In genomic region chr1:138662342-138662741, GRCm38 (mm10) we compare ENCODE assay signal across 27 mouse cellular contexts. TPM values are rescaled to one million over a fixed set of nuclear protein-coding genes. Genes with fewer than 3 reads are reported as not detected.
A peak's percentile ranks its signal among the peaks of the same experiment; 100 is the strongest.
DNase-seq lines count a peak whose midpoint lies in the region; ATAC-seq and TF ChIP-seq lines count a peak whose summit lies in the region.
"Had no signal": no experiment of that assay in that cellular context is flagged by ENCODE, and none has a peak within 500 bp of the region (broad histone marks: within the 10 kb centered on the region; RNA-seq: fewer than 3 reads in every experiment).

No protein-coding gene starts in this region.

- TF ChIP-seq CTCF in brain, embryonic 14.5 days (IDR thresholded peaks at IDR 0.05; ENCODE audit: borderline replicate concordance, extremely low read depth, insufficient read depth, insufficient read length): no peak
- no peak for TF ChIP-seq CTCF in hindbrain, postnatal 0 days (IDR thresholded peaks at IDR 0.05; ENCODE audit: low read depth)

- no peak overlapping the region for H3K4me3 ChIP-seq in midbrain, embryonic 12.5 days
- H3K4me3 ChIP-seq in midbrain, embryonic 10.5 days: no peak overlapping the region
- no peak overlapping the region for H3K4me3 ChIP-seq in hindbrain, postnatal 0 days (ENCODE audit: low read length)
- no peak overlapping the region for H3K4me3 ChIP-seq in neural tube, embryonic 14.5 days (ENCODE audit: low read depth, low read length)
- H3K4me3 ChIP-seq: embryonic facial prominence, embryonic 10.5 days; embryonic facial prominence, embryonic 15.5 days; kidney, embryonic 15.5 days; limb, embryonic 13.5 days; lung, embryonic 15.5 days; megakaryocyte, embryonic 14.5 days; stomach, embryonic 15.5 days had no signal

- no peaks in the 10 kb centered on the region for H3K4me1 ChIP-seq in midbrain, embryonic 12.5 days
- H3K4me1 ChIP-seq in midbrain, embryonic 10.5 days: no peaks in the 10 kb centered on the region
- no peaks in the 10 kb centered on the region for H3K4me1 ChIP-seq in hindbrain, postnatal 0 days (ENCODE audit: insufficient read depth, low read length)
- no peaks in the 10 kb centered on the region for H3K4me1 ChIP-seq in neural tube, embryonic 14.5 days (ENCODE audit: control insufficient read depth, insufficient read depth, low read length)
- H3K4me1 ChIP-seq: embryonic facial prominence, embryonic 10.5 days; embryonic facial prominence, embryonic 15.5 days; kidney, embryonic 15.5 days; limb, embryonic 13.5 days; lung, embryonic 15.5 days; megakaryocyte, embryonic 14.5 days; stomach, embryonic 15.5 days had no signal

- 67% methylated on average over 2 of the region's 2 CpGs for WGBS in midbrain, embryonic 12.5 days
- WGBS in midbrain, embryonic 10.5 days: 78% methylated on average over 2 of the region's 2 CpGs
- WGBS in hindbrain, postnatal 0 days: 24% methylated on average over 2 of the region's 2 CpGs
- 38% methylated on average over 2 of the region's 2 CpGs for WGBS in neural tube, embryonic 14.5 days

- peak; percentile 75; the same call in 1 of the 2 replicates for ATAC-seq in midbrain, embryonic 12.5 days (ENCODE audit: low FRiP score, low read depth)
- no peak for ATAC-seq in hindbrain, postnatal 0 days
- peak; percentile 79; the same call in 1 of the 2 replicates for ATAC-seq in neural tube, embryonic 14.5 days (ENCODE audit: low read depth)
- ATAC-seq: forebrain, embryonic 14.5 days; inflammation-experienced regulatory T-cells, adult 6 months had no signal

- no peaks in the 10 kb centered on the region for H3K27me3 ChIP-seq in midbrain, embryonic 12.5 days
- no peaks in the 10 kb centered on the region for H3K27me3 ChIP-seq in midbrain, embryonic 10.5 days (ENCODE audit: low read depth, poor library complexity, severe bottlenecking)
- H3K27me3 ChIP-seq in hindbrain, postnatal 0 days (ENCODE audit: insufficient read depth, low read length): no peaks in the 10 kb centered on the region
- H3K27me3 ChIP-seq in neural tube, embryonic 14.5 days (ENCODE audit: control insufficient read depth, insufficient read depth, low read length): no peaks in the 10 kb centered on the region
- H3K27me3 ChIP-seq: embryonic facial prominence, embryonic 15.5 days; kidney, embryonic 15.5 days; limb, embryonic 13.5 days; lung, embryonic 15.5 days; megakaryocyte, embryonic 14.5 days; stomach, embryonic 15.5 days had no signal

- H3K9me3 ChIP-seq in midbrain, embryonic 12.5 days: 0 out of 2 replicates have a peak, but pooled peaks cover 3% of the 10 kb centered on the region
- no peaks in the 10 kb centered on the region for H3K9me3 ChIP-seq in midbrain, embryonic 10.5 days (replicated peaks)
- peaks cover 2% of the 10 kb centered on the region; the same call in 1 of the 2 replicates for H3K9me3 ChIP-seq in hindbrain, postnatal 0 days (ENCODE audit: low read length)
- H3K9me3 ChIP-seq in neural tube, embryonic 14.5 days (ENCODE audit: control insufficient read depth, low read length): no peaks in the 10 kb centered on the region
- H3K9me3 ChIP-seq: embryonic facial prominence, embryonic 10.5 days; embryonic facial prominence, embryonic 15.5 days; kidney, embryonic 15.5 days; limb, embryonic 13.5 days; lung, embryonic 15.5 days; stomach, embryonic 15.5 days had no signal

- TF ChIP-seq POLR2A in brain, embryonic 14.5 days (IDR thresholded peaks at IDR 0.05; ENCODE audit: borderline replicate concordance, extremely low read depth, insufficient read depth, insufficient read length, poor library complexity, severe bottlenecking): no peak

- no peaks in the 10 kb centered on the region for H3K36me3 ChIP-seq in midbrain, embryonic 12.5 days
- no peaks in the 10 kb centered on the region for H3K36me3 ChIP-seq in midbrain, embryonic 10.5 days
- H3K36me3 ChIP-seq in hindbrain, postnatal 0 days (ENCODE audit: insufficient read depth, low read length): no peaks in the 10 kb centered on the region
- no peaks in the 10 kb centered on the region for H3K36me3 ChIP-seq in neural tube, embryonic 14.5 days (ENCODE audit: control insufficient read depth, insufficient read depth, low read length)
- H3K36me3 ChIP-seq: embryonic facial prominence, embryonic 10.5 days; embryonic facial prominence, embryonic 15.5 days; kidney, embryonic 15.5 days; limb, embryonic 13.5 days; lung, embryonic 15.5 days; stomach, embryonic 15.5 days had no signal

- H3K9ac ChIP-seq in midbrain, embryonic 12.5 days (replicated peaks): no peak overlapping the region
- H3K9ac ChIP-seq in hindbrain, postnatal 0 days (replicated peaks; ENCODE audit: low read length): no peak overlapping the region
- H3K9ac ChIP-seq in neural tube, embryonic 14.5 days (replicated peaks; ENCODE audit: low read depth, low read length): no peak overlapping the region
- H3K9ac ChIP-seq: embryonic facial prominence, embryonic 15.5 days; kidney, embryonic 15.5 days; limb, embryonic 13.5 days; lung, embryonic 15.5 days; stomach, embryonic 15.5 days had no signal

- no peak for DNase-seq in midbrain, embryonic 10.5 days (ENCODE audit: low spot score)
- peak; percentile 33 for DNase-seq in brain, embryonic 14.5 days (ENCODE audit: low read depth)
- DNase-seq in hindbrain, postnatal 0 days (ENCODE audit: low spot score): peak; percentile 17
- no peak for DNase-seq in cerebellum, postnatal 36 days
- no peak for DNase-seq in kidney, postnatal 36 days
- DNase-seq: adrenal gland, postnatal 25 days; cerebellum, adult 18-20 months; cerebellum, postnatal 10 days; gastrocnemius, postnatal 25 days; heart, adult 11 months; heart, postnatal 36 days; kidney, adult 11 months; kidney, postnatal 25 days; right cerebral cortex, postnatal 25 days had no signal

- H3K4me2 ChIP-seq in midbrain, embryonic 12.5 days (replicated peaks): no peak overlapping the region
- H3K4me2 ChIP-seq in hindbrain, postnatal 0 days (ENCODE audit: low read depth, low read length): no peak overlapping the region
- no peak overlapping the region for H3K4me2 ChIP-seq in neural tube, embryonic 14.5 days (ENCODE audit: low read depth, low read length)
- H3K4me2 ChIP-seq: embryonic facial prominence, embryonic 15.5 days; heart, embryonic 11.5 days; kidney, embryonic 15.5 days; limb, embryonic 13.5 days; liver, embryonic 11.5 days; lung, embryonic 15.5 days; stomach, embryonic 15.5 days had no signal

- H3K27ac ChIP-seq in midbrain, embryonic 12.5 days (replicated peaks): no peak overlapping the region
- no peak overlapping the region for H3K27ac ChIP-seq in midbrain, embryonic 10.5 days (replicated peaks)
- no peak overlapping the region for H3K27ac ChIP-seq in hindbrain, postnatal 0 days
- no peak overlapping the region for H3K27ac ChIP-seq in neural tube, embryonic 14.5 days (ENCODE audit: low read depth, low read length)
- H3K27ac ChIP-seq: embryonic facial prominence, embryonic 10.5 days; embryonic facial prominence, embryonic 15.5 days; kidney, embryonic 15.5 days; limb, embryonic 13.5 days; lung, embryonic 15.5 days; stomach, embryonic 15.5 days had no signal

RNA-seq across cellular contexts. Expression of gene Nek7, which starts 42.4 kb away (rescaled TPM):
- 31.0 and 31.8 TPM in 2 replicates for polyA plus RNA-seq in midbrain, embryonic 12.5 days (2016; fragmentation: Nextera tagmentation; extraction: Ambion mirVana)
- polyA plus RNA-seq in midbrain, embryonic 10.5 days (2016; fragmentation: Nextera tagmentation; extraction: Ambion mirVana): 26.5 and 28.3 TPM in 2 replicates
- polyA plus RNA-seq in brain, embryonic 14.5 days (2012; rRNA removed): 7.2 and 8.5 TPM in 2 replicates
- 8.2 and 8.8 TPM in 2 replicates for total RNA-seq in hindbrain, postnatal 0 days (2014; rRNA removed)
- 16.3 and 16.5 TPM in 2 replicates for polyA plus RNA-seq in hindbrain, postnatal 0 days (2015; fragmentation: Nextera tagmentation; extraction: Ambion mirVana)
- 8.0 and 15.6 TPM in 2 replicates for polyA plus RNA-seq in neural tube, embryonic 14.5 days (2014; fragmentation: Nextera tagmentation; extraction: Ambion mirVana)

Comparison
In these comparisons a context has a peak if more than half of its experiments do, and no peak if none do; other contexts are left out.
1. DNase-seq: peak in brain, embryonic 14.5 days (single experiment) and hindbrain, postnatal 0 days (single experiment); none in midbrain, embryonic 10.5 days (single experiment), cerebellum, postnatal 36 days (0 of 2) and kidney, postnatal 36 days (0 of 2).